Mouse (Mus musculus) kidney, postnatal 0 days (tissue): ENCODE measurements around the gene Cfap58. TPM values are rescaled to one million over a fixed set of nuclear protein-coding genes. Genes with fewer than 3 reads are reported as not detected.

ENCODE experiments used
- ATAC-seq: fragments of 200-750 bp; cut with Nextera tagmentation; replicated peaks from 2 replicates; pipeline ENCODE4 v1.8.0; 2017; ENCODE audit warnings: low read depth, moderate number of reproducible peaks, moderate TSS enrichment, moderate library complexity; ENCODE audit not compliant: low FRiP score
- DNase-seq: peaks from one replicate; pipeline ENCODE4 v3.0.0-alpha.2; 2016; ENCODE audit warnings: low spot score
- H3K27ac ChIP-seq: fragments of 300-500 bp; sonication (generic); 2 replicates; pipeline ENCODE4 v1.5.1; 2014; ENCODE audit warnings: mild to moderate bottlenecking
- H3K27me3 ChIP-seq: fragments of 300-500 bp; sonication (generic); 2 replicates; pipeline ENCODE4 v1.6.1; 2014; ENCODE audit warnings: low read length, mixed read lengths; ENCODE audit not compliant: insufficient read depth
- H3K36me3 ChIP-seq: fragments of 300-500 bp; sonication (generic); 2 replicates; pipeline ENCODE4 v1.6.1; 2014; ENCODE audit warnings: low read length, mixed read lengths; ENCODE audit not compliant: insufficient read depth
- H3K4me1 ChIP-seq: fragments of 300-500 bp; sonication (generic); replicated peaks from 2 replicates; pipeline ENCODE4 v1.6.1; 2014; ENCODE audit warnings: antibody characterized with exemption, low read length, mixed read lengths; ENCODE audit not compliant: insufficient read depth
- H3K4me2 ChIP-seq: fragments of 300-500 bp; sonication (generic); 2 replicates; pipeline ENCODE4 v1.6.1; 2014; ENCODE audit warnings: mild to moderate bottlenecking, low read length, moderate library complexity, mixed read lengths
- H3K4me3 ChIP-seq: fragments of 300-500 bp; sonication (generic); replicated peaks from 2 replicates; pipeline ENCODE4 v1.5.1; 2014; ENCODE audit warnings: low read depth, low read length
- H3K9ac ChIP-seq: fragments of 300-500 bp; sonication (generic); 2 replicates; pipeline ENCODE4 v1.6.1; 2014; ENCODE audit warnings: low read depth, low read length
- H3K9me3 ChIP-seq: fragments of 300-500 bp; sonication (generic); replicated peaks from 2 replicates; pipeline ENCODE4 v1.6.1; 2016; ENCODE audit warnings: low read length, inconsistent platforms, mixed read lengths
- CTCF ChIP-seq: IDR thresholded peaks from 2 replicates; pipeline ENCODE4 v1.5.1; 2016; ENCODE audit warnings: antibody characterized with exemption, low read depth, mild to moderate bottlenecking, moderate library complexity
- WGBS: fragments of 180-500 bp; shearing (Covaris S2); extraction: QIAGEN DNeasy Blood & Tissue Kit; methylation state at CpG from one replicate; pipeline ENCODE4 v1.1.7; 2014; 5-methylcytosine and 5-hydroxymethylcytosine counted together
- microRNA-seq: library from miRNA; unstranded; fragments of <30 nt; microRNA quantifications from one replicate; pipeline ENCODE4, GENCODE M21; 2016
- polyA plus RNA-seq: library from polyadenylated mRNA; unstranded; fragments of >200 nt; fragmentation: Nextera tagmentation; extraction: Ambion mirVana; gene quantifications from 2 replicates; pipeline ENCODE4 v1.2.1, GENCODE M21; 2015

Cfap58 gene
- polyA plus RNA-seq, 1 experiment from 2014 or later = not detected

DNA sequence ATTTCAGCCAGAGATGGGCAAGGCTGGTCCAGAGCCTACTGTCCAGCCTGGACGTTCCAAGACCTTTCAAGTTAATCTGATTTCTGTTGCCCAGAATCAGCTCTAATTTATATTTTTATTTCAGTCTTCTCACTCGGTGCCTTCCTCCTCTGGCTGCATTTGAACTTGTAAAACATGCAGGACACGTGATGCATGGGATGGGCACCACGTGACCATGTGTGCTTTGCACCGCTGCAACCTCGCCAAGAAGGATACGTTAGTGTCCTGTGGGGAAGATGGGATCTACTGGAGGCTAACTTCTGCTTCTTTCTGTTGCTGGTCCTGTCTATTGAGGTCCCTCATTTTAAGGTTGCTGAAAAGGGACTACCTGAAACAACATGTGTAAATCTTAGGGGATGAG is 109.8 kb downstream of the Cfap58 start:
- TF ChIP-seq CTCF = no peak
- DNase-seq (no peak), ATAC-seq (no peak)
- Histone ChIP-seq H3K27ac (no peak overlapping the region), H3K4me3 (no peak overlapping the region), H3K4me2 (no peak overlapping the region), H3K27me3 (no peaks in the 10 kb centered on the region), H3K4me1 (no peaks in the 10 kb centered on the region), H3K36me3 (no peaks in the 10 kb centered on the region), H3K9me3 (no peaks in the 10 kb centered on the region), H3K9ac (no peak overlapping the region)
- WGBS = 73% methylated on average over 7 of the region's 7 CpGs

DNA sequence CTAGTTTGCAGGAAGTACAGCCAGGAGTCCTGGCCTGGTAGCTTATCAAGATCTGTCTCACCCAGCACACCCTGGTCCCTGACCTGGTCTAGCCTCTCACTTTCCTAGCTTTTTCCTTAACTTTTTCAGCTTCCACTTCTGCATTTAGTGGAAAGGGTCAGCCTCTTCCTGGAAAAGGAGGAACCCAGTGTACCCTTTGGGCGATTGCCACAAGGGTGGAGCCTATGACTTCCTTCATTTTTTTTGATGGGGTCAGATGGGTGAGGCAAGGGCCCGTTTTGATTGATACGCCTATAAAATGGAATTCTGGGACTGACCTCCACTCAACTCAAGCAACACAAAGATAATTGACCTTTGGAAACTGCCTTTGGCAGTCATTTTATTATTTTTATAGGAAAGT is 111.9 kb downstream of the Cfap58 start:
- H3K9me3 ChIP-seq = no peaks in the 10 kb centered on the region
- H3K27ac ChIP-seq = no peak overlapping the region
- 48% methylated on average over 3 of the region's 3 CpGs for WGBS
- DNase-seq (no peak), ATAC-seq (no peak)
- H3K4me1 ChIP-seq = no peaks in the 10 kb centered on the region
- no peaks in the 10 kb centered on the region for H3K36me3 ChIP-seq
- H3K27me3 ChIP-seq = no peaks in the 10 kb centered on the region
- H3K4me2 ChIP-seq = no peak overlapping the region
- TF ChIP-seq CTCF = no peak
- H3K9ac ChIP-seq = no peak overlapping the region
- no peak overlapping the region for H3K4me3 ChIP-seq

DNA sequence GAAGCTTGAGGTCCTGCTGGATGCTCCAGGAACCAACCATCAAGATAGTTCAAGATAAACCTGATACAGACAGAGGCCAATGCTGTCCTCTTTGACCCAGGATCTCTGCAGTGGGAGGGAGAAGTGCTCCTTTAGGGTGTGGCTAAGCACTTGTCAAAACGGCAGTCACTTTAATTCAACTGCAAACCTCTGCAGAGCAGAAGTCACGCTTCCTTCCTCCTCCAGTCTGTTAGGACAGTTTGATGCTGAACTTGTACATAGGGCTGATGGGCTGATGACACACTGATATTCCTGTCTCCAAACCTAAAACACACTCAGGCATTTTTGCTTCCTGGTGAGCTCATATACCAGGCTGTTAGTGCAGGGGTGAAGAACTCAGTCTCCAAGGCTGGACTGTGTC is 125.8 kb downstream of the Cfap58 start:
- no peak overlapping the region for H3K9ac ChIP-seq
- H3K36me3 ChIP-seq = no peaks in the 10 kb centered on the region
- H3K4me1 ChIP-seq = no peaks in the 10 kb centered on the region
- ATAC-seq (no peak), DNase-seq (no peak)
- no peaks in the 10 kb centered on the region for H3K9me3 ChIP-seq
- no peak overlapping the region for H3K4me2 ChIP-seq
- TF ChIP-seq CTCF = no peak
- no peaks in the 10 kb centered on the region for H3K27me3 ChIP-seq
- H3K27ac ChIP-seq = no peak overlapping the region
- WGBS = 16% methylated on average over 2 of the region's 2 CpGs
- H3K4me3 ChIP-seq = no peak overlapping the region

DNA sequence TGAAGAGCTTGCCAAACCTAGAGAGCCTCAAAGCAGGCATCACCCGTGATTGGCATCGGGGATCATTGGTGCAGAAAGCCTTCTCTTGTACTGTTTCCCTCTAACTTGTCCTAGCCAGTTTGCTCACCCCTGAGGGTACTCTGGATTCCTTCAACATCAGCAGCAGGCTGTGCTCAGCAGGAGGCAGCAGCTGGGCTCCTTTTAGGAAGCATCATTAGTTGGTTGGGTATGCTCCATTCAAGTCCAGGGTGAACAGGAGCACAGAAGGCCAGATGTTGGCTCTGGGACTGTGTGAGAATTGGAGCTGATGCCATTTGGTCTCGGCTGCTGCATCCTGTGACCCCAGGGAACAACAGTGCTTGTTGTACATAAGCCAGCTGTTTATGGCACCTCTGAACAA is 142.2 kb downstream of the Cfap58 start:
- Histone ChIP-seq H3K27ac (no peak overlapping the region), H3K36me3 (no peaks in the 10 kb centered on the region), H3K4me1 (no peaks in the 10 kb centered on the region), H3K4me2 (no peak overlapping the region), H3K9ac (no peak overlapping the region), H3K4me3 (no peak overlapping the region), H3K9me3 (no peaks in the 10 kb centered on the region), H3K27me3 (no peaks in the 10 kb centered on the region)
- WGBS = 47% methylated on average over 3 of the region's 3 CpGs
- ATAC-seq (no peak), DNase-seq (no peak)
- TF ChIP-seq CTCF = no peak; the same call in 1 of the 2 replicates

DNA sequence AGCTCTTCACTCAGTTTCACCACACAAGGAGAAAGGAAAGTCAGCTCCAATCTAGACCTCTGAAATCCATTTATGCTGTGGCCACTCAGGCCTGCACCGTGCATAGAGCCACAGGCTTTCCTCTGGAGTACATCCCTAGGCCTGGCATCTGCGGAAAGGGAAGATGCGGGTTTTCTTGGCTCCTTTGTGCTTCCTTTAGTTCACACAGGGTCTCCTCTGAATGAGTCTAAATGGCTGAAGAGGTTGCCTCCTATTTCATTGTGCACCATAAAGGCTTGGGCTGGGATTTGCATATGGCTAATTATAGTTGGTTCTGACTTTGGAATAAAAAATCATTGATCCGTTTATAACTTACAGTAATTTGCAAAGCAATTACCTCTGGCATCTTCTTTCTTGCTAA is 144.0 kb downstream of the Cfap58 start:
- DNase-seq = no peak
- Histone ChIP-seq H3K4me2 (no peak overlapping the region), H3K27me3 (no peaks in the 10 kb centered on the region), H3K36me3 (no peaks in the 10 kb centered on the region), H3K4me3 (no peak overlapping the region), H3K4me1 (no peaks in the 10 kb centered on the region), H3K9ac (no peak overlapping the region), H3K9me3 (no peaks in the 10 kb centered on the region), H3K27ac (no peak overlapping the region)
- ATAC-seq = no peak
- WGBS = 91% methylated on average over 4 of the region's 4 CpGs
- no peak for TF ChIP-seq CTCF

Small RNA genes within 50 kb of the gene (microRNA-seq; reads per million reads assigned to microRNA genes)
- gene Gm22240 = not detected

Other genes starting within 250 kb of the Cfap58 start
- gene Col17a1, start 245.6 kb upstream of the Cfap58 start, polyA plus RNA-seq = 0.34 and 0.43 TPM in 2 replicates
- gene Sfr1, start 206.0 kb upstream of the Cfap58 start, polyA plus RNA-seq = 224 and 225 TPM in 2 replicates
- gene Gsto1, start 82.7 kb upstream of the Cfap58 start, polyA plus RNA-seq = 150 and 159 TPM in 2 replicates
- 1.7 and 1.9 TPM in 2 replicates for gene Gsto2, start 72.1 kb upstream of the Cfap58 start, polyA plus RNA-seq
- gene Cfap43, start 18.4 kb upstream of the Cfap58 start, polyA plus RNA-seq = 0.06 and 0.16 TPM in 2 replicates
- 10.7 and 12.1 TPM in 2 replicates for gene Itprip, start 18.4 kb upstream of the Cfap58 start, polyA plus RNA-seq